Mouse (Mus musculus): Measurements from ENCODE around the gene Ncapd2.

DNA sequence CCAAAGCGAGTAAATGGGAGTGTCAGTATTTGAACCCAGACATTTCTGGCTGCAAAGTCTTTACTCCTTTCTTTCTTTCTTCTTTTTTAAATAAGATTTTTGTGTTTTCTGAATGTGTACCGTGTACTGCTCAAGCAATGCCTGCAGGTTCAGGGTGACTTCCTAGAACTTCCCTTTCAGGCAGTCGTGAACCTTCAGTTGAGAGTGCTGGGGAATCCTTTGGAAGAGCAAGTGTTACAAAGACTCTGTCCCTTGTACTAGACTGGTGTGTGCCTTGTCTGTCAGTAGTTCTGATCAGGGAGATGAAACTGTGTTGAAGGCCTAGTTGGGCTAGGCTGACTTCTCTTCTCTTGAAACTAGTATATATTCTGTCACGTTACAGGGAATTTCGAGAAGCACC lies 1.3 kb upstream of the Ncapd2 start:
- no peak for TF ChIP-seq GATA1 (IDR thresholded peaks at IDR 0.05; ENCODE audit: borderline replicate concordance, low read length)
- TF ChIP-seq FLI1 (IDR thresholded peaks at IDR 0.05; ENCODE audit: low read length): no peak

Data from megakaryocyte, embryonic 14.5 days (primary cell).